Mouse (Mus musculus) heart, postnatal 36 days (tissue): Measurements from ENCODE around the gene Slc25a11. TPM values are rescaled to one million over a fixed set of nuclear protein-coding genes. Genes with fewer than 3 reads are reported as not detected.

Experiments used
- DNase-seq, 2 experiments: peaks; one replicate each; pipeline ENCODE4 v3.0.0; 2021 to 2022
- intact Hi-C: fragments of 180-260 bp; cut with DNase I; formaldehyde crosslinking; loops from one replicate; pipeline ENCODE4 v1.15.1; 2025
- total RNA-seq, 2 experiments: library from RNA; stranded (reverse); gene quantifications; 2 replicates each; pipeline ENCODE4 v1.2.3; 2021

Slc25a11 gene
- total RNA-seq, 2 experiments from 2014 or later: 570 to 607 TPM

- intact Hi-C loops: loop anchor here (1.0 kb wide), 1 partner anchor 13 kb away; no protein-coding TSS in a partner anchor
- DNase-seq: peak; percentile 94 to 97
Measured at GRCm38 (mm10) chr11:70668771-70669505, 21.7 kb upstream of the Slc25a11 start, which contains the start of gene Spag7. Gene Spag7 (minus strand): TSS chr11:70669416.

GRCm38 (mm10) chr11:70668335-70668770 is 21.1 kb upstream of the Slc25a11 start:
- intact Hi-C loops: loop anchor here (1.0 kb wide), 1 partner anchor 12 kb away; no protein-coding TSS in a partner anchor
- DNase-seq: no peak

GRCm38 (mm10) chr11:70667271-70668150 is 20.2 kb upstream of the Slc25a11 start:
- intact Hi-C loops: loop anchor here (1.0 kb wide), 1 partner anchor 11 kb away; no protein-coding TSS in a partner anchor
- DNase-seq: no peak

- intact Hi-C loops: no loop called here
- DNase-seq: no peak
Measured at GRCm38 (mm10) chr11:70666687-70667086, 19.4 kb upstream of the Slc25a11 start.

GRCm38 (mm10) chr11:70664741-70665140 is 17.5 kb upstream of the Slc25a11 start:
- DNase-seq: no peak
- intact Hi-C loops: no loop called here

DNA sequence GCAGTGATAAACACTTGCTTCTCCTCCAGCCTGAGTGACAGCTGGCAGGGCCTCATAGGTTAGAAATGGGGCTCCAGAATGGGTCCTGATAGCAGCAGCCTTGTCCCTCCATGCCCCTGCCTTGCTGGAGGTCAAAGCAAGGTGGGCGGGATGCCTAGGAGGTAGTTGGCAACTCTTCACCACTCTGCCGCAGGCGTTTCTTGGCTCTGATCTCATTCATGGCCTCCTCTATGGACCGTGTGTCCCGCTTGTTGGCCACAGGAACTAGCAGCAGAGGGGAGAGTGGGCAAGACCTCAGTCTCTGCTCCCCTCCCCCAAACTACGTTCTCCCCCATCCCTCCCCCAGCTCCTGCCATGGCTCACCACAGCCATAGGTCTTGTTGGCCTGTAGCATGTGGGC is 16.7 kb upstream of the Slc25a11 start:
- peak; percentile 42 to 50 for DNase-seq
- intact Hi-C loops: no loop called here

GRCm38 (mm10) chr11:70663101-70663500 is 15.8 kb upstream of the Slc25a11 start:
- no peak for DNase-seq

GRCm38 (mm10) chr11:70660571-70660970 is 13.3 kb upstream of the Slc25a11 start:
- intact Hi-C loops: no loop called here
- DNase-seq: no peak

More at GRCm38 (mm10) chr11:70663101-70663500, 15.8 kb upstream of the Slc25a11 start:
- intact Hi-C loops: no loop called here

DNA sequence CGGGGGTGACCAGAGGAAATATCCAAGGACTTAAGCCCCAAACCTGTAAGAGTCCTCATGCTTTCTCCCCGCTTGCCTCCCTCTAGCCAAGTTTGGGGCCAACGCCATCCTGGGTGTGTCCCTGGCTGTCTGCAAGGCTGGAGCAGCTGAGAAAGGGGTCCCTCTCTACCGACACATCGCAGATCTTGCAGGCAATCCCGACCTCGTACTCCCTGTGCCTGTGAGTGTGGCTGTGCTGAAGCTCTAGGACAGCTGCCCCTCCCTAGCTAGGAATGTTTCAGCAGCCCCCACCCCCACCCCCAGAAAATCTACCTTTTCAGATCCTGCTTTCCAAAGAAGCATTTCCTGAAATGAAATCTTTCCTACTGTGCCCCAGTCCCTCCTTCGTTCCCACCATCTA is 11.7 kb upstream of the Slc25a11 start:
- no peak for DNase-seq
- intact Hi-C loops: loop anchor here (10.0 kb wide), 1 partner anchor 664 kb away; the partner anchor contains the start of genes Gabarap and Phf23

GRCm38 (mm10) chr11:70658521-70658920 is 11.2 kb upstream of the Slc25a11 start:
- intact Hi-C loops: loop anchor here (10.0 kb wide), 1 partner anchor 664 kb away; the partner anchor contains the start of genes Gabarap and Phf23
- no peak for DNase-seq

DNA sequence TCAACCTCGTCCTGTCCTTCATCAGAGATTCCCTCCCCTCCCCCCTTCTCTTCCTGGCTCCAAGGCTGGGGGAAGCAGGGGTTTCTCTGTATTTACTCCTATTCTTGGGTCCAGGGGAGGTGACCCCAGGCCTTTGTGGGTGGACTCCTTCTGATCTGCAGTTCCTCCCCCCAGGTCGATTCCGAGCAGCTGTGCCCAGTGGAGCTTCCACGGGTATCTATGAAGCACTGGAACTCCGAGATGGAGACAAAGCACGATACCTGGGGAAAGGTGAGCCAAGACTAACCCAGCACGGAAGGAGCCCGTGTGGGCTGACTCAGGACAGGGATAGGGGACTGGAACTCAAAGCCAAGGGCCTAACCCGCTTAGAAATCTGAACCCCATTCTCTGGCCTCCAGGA is 10.7 kb upstream of the Slc25a11 start:
- intact Hi-C loops: loop anchor here (10.0 kb wide), 1 partner anchor 663 kb away; the partner anchor contains the start of genes Gabarap and Phf23
- no peak for DNase-seq

- intact Hi-C loops: loop anchor here (10.0 kb wide), 1 partner anchor 663 kb away; the partner anchor contains the start of genes Gabarap and Phf23
Measured at GRCm38 (mm10) chr11:70657573-70657972, 10.3 kb upstream of the Slc25a11 start.

GRCm38 (mm10) chr11:70656964-70657363 is 9.7 kb upstream of the Slc25a11 start, which contains the start of gene Eno3:
Gene Eno3 (plus strand): TSS chr11:70657202.
- DNase-seq: peak in 1 of 2 experiments; percentile 49
- intact Hi-C loops: loop anchor here (1.0 to 10.0 kb wide), 2 partner anchors 11 to 662 kb away; partner anchors contain the start of genes Gabarap and Phf23

More at GRCm38 (mm10) chr11:70657573-70657972, 10.3 kb upstream of the Slc25a11 start:
- DNase-seq: no peak

- intact Hi-C loops: loop anchor here (1.0 to 10.0 kb wide), 2 partner anchors 12 to 662 kb away; partner anchors contain the start of genes Gabarap and Phf23
- DNase-seq: peak; percentile 74 to 79
Measured at GRCm38 (mm10) chr11:70656456-70656927, 9.2 kb upstream of the Slc25a11 start.

GRCm38 (mm10) chr11:70655571-70656455 is 8.5 kb upstream of the Slc25a11 start:
- intact Hi-C loops: loop anchor here (1.0 to 10.0 kb wide), 3 partner anchors 12 to 661 kb away; partner anchors contain the start of genes Gabarap, Inca1, Kif1c and Phf23
- peak; percentile 66 to 83 for DNase-seq

GRCm38 (mm10) chr11:70654923-70655570 is 7.8 kb upstream of the Slc25a11 start:
- intact Hi-C loops: loop anchor here (2.0 to 10.0 kb wide), 2 partner anchors 46 to 660 kb away; partner anchors contain the start of genes Gabarap, Inca1, Kif1c and Phf23
- peak; percentile 80 to 89 for DNase-seq

DNA sequence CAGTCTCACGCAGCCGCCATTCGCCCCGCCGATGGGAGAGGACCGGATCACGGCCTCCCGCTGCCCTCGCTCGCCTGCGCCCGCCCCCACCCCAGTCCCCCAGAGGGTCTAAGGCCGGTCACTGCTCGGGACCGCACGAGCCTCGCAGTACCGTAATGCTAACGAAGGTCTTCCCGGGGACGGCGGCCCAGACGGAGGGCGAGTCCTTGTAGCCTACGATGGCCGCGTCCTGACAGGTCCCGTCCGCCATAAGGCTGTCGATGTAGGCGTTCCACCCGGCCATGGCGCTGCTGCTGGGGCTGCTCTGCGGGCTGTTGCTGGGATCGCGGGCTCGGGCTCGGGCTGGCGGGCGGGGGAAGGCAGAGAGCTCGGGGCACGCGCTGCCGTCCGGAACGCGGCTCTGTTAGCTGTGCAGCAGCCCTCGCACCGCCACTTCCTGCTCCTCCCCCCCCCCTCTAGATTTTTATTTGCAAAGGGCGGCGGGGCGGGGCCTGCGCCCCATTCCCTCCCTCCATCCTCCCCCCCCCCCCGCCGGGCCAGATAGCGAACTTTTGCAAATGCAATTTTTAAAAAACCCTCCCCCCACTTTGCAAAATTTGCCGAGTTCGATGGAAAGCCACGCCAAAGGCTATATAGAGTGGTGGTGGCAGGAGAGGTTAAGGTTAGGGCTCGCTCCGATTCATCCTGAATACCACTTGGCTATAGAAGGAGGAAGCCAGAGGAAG is 7.1 kb upstream of the Slc25a11 start, which contains the start of gene Pfn1:
TSS of gene Pfn1 (minus strand) at position 447 of the 725 bp plus-strand sequence.
- intact Hi-C loops: loop anchor here (2.0 to 10.0 kb wide), 2 partner anchors 46 to 660 kb away; partner anchors contain the start of genes Gabarap, Inca1, Kif1c and Phf23
- peak; percentile 77 to 81 for DNase-seq
